Mouse (Mus musculus): ENCODE measurements at regions not wholly inside any gene's neighbourhood (a gene's known extent, or its start where the extent isn't known, plus 50 kb on each side); places are given as distances from the start of the nearest gene placed in this dataset.

DNA sequence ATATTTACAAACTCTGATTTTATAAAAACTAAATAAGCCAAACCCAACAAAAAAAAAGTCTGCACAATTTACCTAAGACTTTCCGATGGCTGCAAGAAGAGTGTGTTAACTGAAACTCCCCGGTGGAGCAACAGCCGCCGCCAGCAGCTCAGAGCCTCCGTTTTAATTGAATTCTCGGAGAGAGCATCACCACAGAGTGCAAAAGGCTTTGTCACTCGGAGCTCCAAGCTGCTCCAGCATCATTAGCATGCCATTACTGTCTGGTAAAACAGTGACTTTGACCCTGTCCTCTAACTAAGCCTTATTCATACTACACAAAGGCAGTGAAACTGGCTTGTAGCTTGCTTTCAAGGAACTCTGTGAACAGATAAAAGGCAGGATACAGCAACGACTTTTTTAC is 176.5 kb downstream of the Efnb2 start:
- DNase-seq (ENCODE audit: low spot score in 2 of 2): no peak

DNA sequence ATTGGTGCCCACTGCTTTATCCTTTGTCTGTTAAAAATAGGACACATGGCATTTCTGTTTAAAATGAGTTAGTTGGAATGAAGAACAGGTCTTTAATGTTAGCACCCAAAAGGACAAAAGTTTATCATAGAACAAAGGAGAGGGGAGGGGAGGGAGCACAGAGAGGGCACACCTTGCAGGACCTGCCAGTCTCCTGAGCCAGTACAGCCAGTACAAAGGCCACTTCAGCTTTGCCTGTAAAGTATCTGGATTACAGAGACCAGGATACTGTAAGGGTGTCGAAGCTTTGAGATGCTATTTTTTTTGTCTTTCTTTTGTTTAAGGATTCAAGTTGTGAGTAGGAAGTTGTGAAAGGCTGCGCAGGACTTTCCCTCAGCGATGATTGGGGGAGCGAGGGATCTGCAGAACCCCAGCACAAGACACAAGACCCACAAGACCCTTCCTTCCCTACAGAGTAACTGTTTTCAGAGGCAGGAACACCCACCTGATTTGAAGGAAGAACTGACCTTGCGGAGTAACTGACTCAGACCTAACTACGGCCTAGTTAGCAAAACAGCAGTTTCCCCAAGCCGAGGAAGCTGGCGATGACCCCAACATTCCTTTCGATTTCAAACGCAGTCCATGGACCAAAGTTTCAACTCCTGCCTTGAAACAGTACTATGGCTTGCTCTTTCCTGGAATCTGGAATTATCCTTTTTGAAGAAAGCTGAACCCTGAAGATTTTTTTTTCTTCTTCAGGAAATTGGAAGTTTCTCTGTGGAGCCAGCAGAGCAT is 178.1 kb downstream of the Efnb2 start:
- no peak for DNase-seq (ENCODE audit: low spot score in 2 of 2)

DNA sequence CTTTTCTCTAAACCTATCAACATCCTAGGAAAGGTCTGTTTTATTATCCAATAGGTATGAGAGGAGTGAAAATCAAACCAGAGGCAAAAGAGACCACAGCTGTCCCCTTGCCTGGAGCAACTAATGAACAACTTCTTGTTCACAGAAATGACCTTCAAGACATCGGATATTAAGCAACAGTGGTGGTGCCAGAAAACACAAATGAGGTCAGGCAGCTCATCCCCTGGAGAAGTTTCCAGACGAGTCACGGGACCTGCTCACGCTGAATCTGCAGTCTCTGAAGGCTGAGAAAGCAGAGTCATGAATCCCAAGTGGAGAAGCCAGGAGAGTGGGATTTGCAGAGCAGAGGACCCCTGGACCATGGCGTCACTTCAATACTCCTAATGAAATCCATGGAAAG is 183.6 kb downstream of the Efnb2 start:
- DNase-seq (ENCODE audit: low spot score in 2 of 2): no peak

DNA sequence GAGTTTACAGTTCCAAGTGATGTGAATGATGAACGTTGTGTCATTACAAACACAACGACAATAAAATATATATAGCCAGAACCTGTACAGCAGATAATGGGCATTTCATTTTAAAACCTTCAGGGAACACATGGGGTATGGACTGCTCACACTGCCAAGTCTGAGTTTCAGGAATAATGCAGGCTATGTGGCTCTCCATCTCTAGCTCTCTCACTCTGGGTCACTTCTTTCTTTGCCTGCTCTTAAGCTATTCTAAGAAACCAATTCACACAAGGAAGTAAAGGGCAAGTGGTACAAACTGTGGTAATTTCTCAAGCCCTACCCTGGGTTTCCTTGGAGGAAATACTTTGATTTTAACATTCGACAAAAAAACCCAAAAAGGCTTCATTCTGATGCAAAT is 192.5 kb downstream of the Efnb2 start:
- DNase-seq (ENCODE audit: low spot score in 2 of 2): no peak

DNA sequence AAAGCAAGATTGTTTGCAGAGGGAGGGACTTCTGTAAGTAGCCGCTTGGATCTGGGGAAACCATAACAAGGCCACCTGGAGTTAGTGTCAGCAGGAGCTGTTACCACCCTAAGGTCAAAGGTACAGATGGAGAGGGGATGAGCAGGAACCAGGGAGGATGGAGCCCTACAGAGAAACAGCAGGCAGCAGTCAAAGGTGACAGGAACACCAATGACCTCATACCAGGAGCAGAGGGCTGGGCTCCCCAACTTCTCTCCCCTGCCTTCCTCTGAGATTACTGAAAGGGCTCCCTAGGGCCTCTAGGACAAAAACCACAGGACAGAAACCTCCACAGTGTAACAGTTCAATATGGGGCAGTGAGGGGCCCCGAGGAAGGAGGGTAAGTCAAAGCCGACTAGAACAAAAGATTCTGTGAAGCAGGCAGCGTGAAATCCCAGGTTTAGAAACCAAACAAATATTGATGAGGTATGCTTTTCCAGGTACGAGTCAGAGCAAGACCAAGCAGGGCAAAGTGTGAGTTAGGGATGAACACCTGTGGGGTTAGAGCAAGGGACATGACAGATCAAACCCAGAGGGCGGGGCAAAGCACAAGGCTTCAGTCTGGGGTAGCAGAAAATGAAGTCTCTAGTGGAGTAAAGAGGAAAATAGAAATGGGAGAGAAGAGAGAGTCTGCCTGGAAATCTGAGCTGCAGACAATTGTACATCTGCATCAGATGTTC is 194.4 kb downstream of the Efnb2 start:
- DNase-seq (ENCODE audit: low spot score in 2 of 2): no peak

DNA sequence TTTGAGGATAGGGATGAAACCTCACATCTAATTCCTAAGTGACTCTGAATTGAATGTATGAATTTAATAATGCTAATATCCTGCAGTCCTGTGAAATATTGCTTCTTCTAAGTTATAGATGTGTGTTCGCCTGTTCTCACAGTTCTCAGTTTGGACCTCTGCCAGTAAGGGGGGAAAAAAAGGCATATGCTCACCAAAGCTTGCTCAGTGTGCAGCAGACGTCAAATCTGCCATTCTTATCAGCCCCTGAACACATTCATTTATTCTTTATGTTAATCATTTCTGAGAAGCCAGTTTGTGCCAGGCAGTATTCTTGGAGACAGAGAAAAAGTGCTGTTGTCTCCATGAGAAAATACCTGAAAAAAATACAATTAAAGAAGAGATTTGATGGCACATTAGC is 198.6 kb downstream of the Efnb2 start:
- DNase-seq (ENCODE audit: low spot score in 2 of 2): no peak

DNA sequence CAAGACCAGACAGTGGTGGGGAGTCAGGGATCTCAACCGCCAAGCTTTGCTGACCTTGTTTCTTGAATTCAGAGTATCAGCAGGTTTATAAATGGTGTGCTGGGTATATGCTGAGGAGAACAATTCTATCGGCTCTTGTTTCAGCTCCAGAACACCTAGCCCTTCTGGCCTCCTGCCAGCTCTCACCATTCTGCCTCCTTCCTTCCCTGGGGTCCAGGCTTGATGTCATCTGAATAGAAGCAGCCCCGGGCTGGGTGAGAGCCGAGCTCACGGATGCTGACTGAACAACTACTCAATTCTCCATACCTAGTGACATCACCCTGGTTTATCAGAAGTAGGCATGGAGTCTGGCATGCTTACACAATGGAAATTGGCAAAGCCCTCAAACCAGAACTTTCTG is 203.5 kb downstream of the Efnb2 start:
- DNase-seq (ENCODE audit: low spot score in 2 of 2): no peak

DNA sequence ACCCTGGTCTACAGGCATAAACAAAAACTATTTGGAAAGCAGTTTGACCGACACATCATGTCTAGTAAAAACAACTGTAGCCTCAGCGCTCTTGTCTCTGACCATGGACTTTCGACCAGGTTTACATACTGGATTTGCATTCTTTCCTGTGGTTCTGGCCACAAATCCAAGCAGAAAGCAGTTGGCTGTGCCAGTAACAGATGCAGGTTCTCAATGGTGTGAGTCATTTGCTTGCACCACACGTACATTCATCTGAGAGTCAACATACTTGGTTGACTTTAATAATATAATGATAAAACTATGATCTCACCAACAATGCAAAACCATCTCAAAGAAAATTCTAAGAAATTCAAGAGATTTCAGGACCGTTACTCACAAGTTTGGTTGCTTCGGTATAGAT is 207.1 kb downstream of the Efnb2 start:
- DNase-seq (ENCODE audit: low spot score in 2 of 2): no peak

DNA sequence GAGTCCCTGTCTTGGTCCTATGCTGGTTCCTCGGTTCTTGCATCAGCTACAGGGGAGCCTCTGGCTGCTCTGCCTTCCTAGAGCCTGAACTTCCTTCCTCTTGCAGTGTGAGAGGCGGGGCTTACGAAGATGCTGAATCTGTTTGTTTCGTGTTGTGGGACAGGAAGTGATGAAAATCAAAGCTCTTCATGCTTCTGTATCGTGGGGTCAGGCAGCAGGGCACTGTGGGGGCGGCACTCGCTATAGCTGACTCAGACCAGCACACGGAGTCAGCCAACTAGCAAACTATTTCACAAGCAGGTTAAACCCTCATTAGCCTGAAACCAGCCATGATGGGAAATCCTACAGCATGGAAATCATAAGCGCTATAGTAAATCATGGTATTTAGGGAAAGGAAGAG is 208.8 kb downstream of the Efnb2 start:
- no peak for DNase-seq (ENCODE audit: low spot score in 2 of 2)

DNA sequence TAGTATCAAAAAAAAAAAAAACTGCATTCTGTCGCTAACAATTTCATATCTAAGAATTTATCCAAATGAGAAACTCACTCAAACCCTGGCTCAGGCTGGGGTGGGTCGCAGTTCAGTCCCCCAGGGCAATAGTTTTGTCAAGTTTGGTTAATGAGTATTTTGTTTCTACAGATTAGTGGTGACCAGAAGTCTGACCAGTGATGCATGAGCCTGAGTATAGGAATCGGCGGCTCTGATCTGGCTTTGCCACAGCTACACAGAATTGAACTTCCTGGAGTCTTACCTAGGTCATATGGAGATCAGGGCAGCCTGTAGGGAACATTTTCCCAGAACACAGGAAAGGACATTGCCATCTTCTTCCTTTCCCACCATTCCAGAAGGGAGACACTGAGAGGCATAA is 212.1 kb downstream of the Efnb2 start:
- DNase-seq (ENCODE audit: low spot score in 2 of 2): no peak

DNA sequence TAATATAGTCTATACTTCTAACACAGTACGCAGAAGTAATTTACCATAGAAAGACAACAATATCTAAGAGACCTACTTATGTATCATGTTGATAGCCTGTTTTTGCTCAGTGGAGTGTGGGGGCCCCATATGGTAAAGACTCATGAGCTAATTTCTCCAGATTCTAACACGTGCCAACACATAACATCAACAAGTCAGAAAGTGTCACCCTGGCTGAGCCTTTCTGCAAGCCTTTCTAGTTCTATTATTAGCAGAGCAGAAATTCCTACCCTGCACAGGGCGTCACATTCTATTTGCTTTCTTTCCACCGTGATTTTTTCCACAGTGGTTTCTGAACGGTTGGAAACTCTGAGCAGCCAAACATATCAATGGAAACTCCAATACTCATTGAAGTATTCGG is 219.5 kb downstream of the Efnb2 start:
- DNase-seq (ENCODE audit: low spot score in 2 of 2): no peak

DNA sequence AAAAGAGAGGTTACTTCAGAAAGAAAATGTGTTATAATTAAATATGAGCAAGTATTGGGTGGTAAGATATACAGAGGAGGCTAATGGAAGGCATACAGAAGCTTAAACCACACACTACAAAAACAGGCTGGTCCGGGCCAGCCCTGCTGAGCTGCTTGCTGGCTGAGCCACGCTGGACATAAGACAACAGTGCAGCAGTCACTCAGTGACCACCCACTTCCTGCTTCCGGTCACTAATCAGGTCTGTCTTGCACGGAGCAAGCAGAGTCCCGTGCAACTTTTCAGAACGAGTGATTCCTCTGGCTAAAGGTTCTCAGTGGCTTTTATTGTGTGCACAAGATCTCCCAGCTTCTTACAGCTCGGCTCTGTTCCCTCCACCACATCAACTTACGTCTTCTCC is 220.1 kb downstream of the Efnb2 start:
- no peak for DNase-seq (ENCODE audit: low spot score in 2 of 2)

DNA sequence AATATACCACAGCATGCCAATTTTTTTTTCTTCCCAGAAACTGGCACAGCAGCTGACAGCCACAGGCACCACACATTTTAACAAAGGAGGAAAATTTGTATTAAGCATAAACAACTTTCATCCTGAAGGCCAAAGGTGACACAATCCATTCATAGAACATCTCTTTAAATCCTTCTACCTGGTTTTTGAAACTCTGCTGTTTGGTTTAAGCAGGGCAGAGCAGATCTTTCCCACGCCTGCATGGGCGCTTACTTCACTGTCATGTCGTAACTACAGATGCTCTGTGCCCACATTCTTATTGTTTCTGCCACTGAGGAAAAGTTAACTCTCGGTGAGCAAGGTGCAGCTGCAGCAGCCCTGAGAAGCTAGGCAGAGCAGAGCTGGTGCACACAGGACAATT is 234.8 kb downstream of the Efnb2 start:
- no peak for DNase-seq (ENCODE audit: low spot score in 2 of 2)

DNA sequence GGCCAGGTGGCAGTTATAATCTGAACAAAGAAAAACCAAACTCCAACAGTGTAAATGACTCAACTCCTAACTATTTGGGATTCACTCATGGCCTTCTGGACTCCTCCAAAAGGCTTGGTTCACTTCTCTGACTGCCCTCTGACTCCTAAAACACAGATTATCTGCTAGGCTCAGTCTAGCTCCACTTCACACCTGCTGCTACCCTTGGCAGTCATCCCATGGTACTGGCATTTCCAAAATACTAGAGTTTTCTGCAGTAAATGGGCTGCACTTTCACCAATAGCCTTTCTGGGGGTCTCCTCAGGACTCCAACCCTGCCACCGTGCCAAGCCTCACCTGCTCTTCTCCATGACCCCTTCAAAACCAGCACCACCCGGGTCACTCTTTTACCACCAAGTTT is 237.6 kb downstream of the Efnb2 start:
- DNase-seq (ENCODE audit: low spot score in 2 of 2): no peak

DNA sequence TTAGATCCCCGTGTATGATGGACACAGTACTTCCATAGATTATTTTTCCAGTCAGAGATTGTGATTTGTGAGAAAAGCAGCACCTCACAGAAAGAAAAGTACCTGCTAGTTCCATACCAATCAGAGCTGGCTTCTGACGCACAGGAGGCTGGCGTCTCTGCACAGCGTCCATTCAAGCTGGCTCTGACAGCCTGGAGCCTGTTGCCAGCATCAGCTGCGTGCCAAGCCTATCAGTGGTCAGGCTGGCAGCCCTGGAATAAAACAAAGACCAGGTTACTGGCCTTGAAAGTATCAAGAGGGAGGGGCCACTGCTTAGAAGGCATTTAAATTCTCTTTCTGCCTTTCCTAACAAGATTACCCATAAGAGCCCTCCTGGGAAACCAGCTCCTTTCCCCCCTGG is 239.3 kb downstream of the Efnb2 start:
- DNase-seq (ENCODE audit: low spot score in 2 of 2): no peak

DNA sequence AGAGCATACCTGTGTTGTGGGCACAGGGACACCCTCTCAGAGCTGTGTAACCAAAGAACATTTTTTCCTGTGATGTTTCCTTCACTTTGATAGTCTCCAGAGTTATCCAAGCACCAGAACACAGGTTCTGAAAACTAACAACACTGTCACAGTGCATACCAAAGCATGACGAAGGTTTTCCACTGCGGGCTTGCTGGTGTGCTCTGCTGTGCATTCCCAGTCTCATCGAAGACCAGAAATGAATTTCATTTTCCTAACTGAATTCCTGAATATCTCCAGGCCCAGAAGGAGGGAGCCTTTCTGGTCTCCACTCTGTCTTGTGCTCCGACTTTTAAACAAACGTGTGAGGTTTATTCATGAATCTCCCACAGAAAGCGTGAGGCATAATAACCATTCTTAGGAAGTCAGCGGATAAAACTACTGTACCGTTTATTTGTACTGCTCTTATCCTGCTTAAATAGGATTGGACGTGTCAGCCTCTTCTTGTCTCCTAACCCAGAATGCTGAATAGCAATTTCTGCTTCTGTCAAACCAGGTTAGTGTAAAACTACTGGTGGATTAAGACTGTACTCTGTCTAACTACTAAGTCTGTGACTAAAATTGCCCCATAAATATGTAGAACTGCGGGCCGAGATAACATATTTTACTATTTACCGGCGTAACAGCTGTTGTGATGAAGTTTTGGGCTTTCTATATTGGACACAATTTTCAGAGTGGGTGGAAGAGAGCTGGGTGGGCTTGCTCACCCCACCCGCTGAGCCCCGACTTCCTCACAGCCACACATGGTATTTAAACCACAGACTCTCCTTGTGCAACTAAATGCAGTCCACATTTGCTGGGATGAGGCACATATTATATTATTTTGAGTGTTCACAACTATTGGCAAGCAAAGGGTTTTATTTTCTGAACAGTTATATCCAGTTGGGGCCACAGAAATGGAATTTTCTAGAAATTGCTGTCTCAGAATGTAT is 241.4 kb downstream of the Efnb2 start:
- DNase-seq (ENCODE audit: low spot score in 2 of 2): peak in 1 of 2 experiments; percentile 6

DNA sequence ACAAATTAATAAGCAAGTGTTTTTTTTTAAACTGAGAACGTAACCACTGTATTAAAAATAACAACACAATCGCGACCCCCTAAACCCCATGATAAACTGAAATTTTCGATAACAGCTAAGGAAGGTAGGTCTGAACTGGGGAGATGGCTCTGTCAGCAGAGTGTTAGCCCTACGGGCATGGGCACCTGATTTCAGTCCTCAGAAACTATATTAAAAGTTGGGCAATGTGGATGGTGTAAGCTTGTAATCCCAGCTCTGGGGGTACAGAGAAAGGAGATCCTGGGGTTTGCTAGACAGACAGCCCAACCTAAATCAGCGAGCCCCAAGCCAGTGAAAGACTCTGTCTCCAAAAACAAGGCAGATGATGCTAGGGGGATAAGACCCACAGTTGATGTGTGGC is 242.1 kb downstream of the Efnb2 start:
- DNase-seq (ENCODE audit: low spot score in 2 of 2): no peak

DNA sequence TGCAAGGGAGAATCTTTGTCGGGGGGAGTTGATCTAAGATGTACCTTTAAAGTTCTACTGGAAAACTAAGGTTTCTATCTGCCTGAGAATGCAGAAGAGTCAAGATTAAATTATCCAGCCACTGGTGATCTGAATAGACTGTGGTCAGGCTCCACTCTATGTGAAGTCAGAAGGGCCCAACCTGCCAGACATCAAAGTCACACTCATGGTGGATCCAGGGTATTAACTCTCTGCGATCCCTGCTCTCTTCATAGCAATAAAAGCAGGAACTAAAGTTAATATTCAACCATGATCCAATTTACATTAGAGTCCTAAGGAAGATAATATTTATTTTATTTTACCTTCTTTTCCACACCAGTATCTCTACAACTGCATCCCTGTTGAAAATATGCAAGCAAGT is 242.5 kb downstream of the Efnb2 start:
- no peak for DNase-seq (ENCODE audit: low spot score in 2 of 2)

DNA sequence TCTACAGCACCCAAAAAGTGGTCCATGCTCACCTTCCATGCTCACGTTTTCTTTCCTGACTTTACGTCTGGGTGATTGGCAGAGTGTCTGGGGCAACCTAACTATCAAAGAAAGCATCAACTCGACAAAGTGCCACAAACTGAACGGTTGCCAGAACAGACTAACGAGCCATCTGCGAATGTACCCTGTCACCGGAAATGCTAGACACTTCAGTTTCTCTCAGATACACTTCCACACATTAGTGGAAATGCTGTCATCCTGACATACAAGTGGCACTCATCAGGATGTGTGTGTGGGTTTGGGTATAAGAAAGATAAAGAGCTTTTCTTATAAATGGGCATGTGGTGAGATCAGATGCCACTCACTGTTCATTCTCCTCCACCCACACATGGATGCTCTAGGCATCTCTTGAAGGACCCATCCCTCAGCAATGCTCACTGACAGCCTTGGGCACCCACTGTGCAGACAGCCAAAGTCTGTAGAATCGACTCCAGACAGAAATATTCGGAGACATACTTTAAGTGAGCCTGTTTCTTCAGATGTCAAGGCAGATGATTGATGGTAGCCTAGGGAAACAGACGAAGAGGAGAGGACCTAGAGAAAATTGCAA is 244.8 kb downstream of the Efnb2 start:
- DNase-seq (ENCODE audit: low spot score in 2 of 2): no peak

DNA sequence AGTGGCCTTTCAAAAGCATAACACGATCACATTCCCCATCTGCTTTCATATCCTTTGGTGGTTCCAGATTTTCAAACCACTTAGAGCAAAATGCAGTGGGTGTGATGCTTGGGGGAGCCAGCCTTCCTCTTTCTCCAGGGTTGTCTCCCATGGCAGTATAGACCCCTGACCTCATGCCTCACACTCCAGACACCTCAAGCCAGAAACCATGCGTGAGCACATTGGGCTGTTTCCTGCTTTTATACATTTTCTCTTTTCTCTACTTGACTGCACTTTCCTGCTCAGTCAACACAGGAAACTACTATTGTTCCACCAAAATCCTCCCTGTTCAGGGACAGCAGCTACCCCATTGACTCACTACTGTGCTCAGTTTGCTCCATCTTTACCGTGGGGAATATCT is 253.7 kb downstream of the Efnb2 start:
- DNase-seq (ENCODE audit: low spot score in 2 of 2): no peak

DNA sequence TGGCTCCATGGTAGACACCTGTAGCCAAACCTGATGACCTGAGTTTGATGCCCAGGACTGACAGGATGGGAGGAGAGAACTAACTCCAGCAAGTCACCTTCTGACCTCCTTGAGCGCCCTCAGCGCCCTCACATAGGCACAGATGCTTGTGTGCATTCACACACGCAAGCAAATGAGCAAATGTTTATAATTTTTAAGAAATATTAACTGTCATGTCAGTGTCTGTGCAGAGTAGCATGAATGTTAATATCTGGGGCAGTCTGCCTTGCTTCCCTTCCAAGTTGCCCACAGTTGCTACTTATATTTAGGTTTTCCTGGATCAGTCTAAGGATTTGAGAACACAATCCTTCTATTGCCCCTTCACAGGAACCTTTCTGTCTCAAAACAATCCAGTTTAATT is 257.6 kb downstream of the Efnb2 start:
- DNase-seq (ENCODE audit: low spot score in 2 of 2): no peak

DNA sequence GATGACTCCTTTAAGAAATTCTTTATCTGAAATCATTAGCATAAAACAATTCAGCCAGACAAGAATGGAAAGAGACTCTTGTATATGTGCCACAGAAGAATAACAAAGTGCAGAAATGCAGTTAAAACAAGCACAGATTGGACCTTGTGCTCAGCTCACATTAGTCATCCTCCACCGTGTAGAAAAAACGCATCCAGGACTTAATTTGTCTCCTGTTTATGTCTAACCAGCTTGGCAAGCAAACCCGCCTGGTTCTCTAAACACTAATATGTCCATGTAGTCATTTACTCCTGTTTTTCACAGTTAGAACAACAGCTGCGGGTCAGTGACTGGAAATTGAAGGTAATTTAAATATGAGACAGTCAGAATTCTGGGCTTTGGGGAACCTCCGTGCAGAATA is 268.7 kb downstream of the Efnb2 start:
- peak in 1 of 2 experiments; percentile 13 for DNase-seq (ENCODE audit: low spot score in 2 of 2)
